Mouse (Mus musculus) CD4-positive naive resting alpha-beta T cell, adult 57 days (primary cell): Measurements from ENCODE around the gene Gm11554. TPM values are rescaled to one million over a fixed set of nuclear protein-coding genes. Genes with fewer than 3 reads are reported as not detected.

Experiments used
- total RNA-seq: library from RNA; stranded (reverse); gene quantifications from one replicate; pipeline ENCODE4 v1.2.4, GENCODE M21; 2023

Gene Gm11554
- not detected for total RNA-seq

DNA sequence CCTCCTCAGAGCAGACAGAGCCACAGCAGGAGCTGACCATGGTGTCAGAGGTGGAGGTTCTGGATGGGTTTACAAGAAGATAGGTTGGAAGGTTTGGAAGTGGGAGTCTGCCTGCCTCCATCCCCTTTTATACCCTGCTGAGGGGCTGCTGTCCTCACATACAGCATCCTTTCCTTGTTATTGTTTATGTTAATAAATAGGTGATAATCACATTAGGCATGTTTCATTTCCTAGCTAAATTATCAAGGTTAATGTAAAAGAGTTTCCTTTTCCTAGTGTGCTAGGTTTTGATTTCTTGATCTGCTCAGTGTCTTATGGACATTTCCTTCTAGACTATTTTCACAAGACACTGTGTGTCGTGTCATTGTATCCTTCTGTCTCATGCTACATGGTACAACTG lies at the start of gene Gm11554:
TSS of gene Gm11554 (minus strand) at position 101 of the 400 bp plus-strand sequence.

GRCm38 (mm10) chr11:99851508-99851907 lies 47.3 kb upstream of the Gm11554 start, which contains the start of gene Krtap4-16:
Gene Krtap4-16, minus strand, starts transcription at chr11:99851608.

GRCm38 (mm10) chr11:99837966-99838365 lies 33.7 kb upstream of the Gm11554 start, which contains the start of gene 2300003K06Rik:
Gene 2300003K06Rik, minus strand, starts transcription at chr11:99838066.

GRCm38 (mm10) chr11:99815566-99815965 lies 11.3 kb upstream of the Gm11554 start, which contains the start of gene Gm11564:
Gene Gm11564, minus strand, starts transcription at chr11:99815666.

GRCm38 (mm10) chr11:99809792-99810191 lies 5.5 kb upstream of the Gm11554 start, which contains the start of gene Krtap4-13:
Gene Krtap4-13, minus strand, starts transcription at chr11:99809892.

GRCm38 (mm10) chr11:99798832-99799231 lies 5.4 kb downstream of the Gm11554 start, which contains the start of gene Gm11569:
Gene Gm11569, minus strand, starts transcription at chr11:99798932.

GRCm38 (mm10) chr11:99793367-99793766 lies 10.9 kb downstream of the Gm11554 start, which contains the start of gene Gm11596:
Gene Gm11596, minus strand, starts transcription at chr11:99793467.

GRCm38 (mm10) chr11:99784900-99785299 lies 19.3 kb downstream of the Gm11554 start, which contains the start of gene Krtap4-9:
Gene Krtap4-9, plus strand, starts transcription at chr11:99785200.

GRCm38 (mm10) chr11:99780604-99781003 lies 23.6 kb downstream of the Gm11554 start, which contains the start of gene Krtap4-8:
Gene Krtap4-8, minus strand, starts transcription at chr11:99780704.

DNA sequence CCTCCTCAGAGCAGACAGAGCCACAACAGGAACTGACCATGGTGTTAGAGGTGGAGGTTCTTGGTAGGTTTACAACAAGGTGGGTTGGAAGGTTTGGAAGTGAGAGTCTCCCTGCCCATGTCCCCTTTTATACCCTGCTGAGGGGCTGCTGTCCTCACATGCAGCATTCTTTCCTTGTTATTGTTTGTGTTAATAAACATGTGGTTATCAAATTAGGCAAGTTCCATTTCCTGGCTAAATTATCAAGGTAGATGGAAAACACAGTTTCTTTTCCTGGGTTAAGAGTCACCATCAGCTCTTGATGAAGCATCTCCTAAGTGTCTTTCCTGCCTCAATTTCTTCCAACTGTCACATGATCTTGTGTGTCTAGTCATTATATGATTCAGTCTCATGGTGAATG lies 31.4 kb downstream of the Gm11554 start, which contains the start of gene Gm11595:
TSS of gene Gm11595 (minus strand) at position 101 of the 400 bp plus-strand sequence.

Other genes starting within 250 kb of the Gm11554 start
- not detected for gene Krtap3-2, start 247.6 kb downstream of the Gm11554 start, total RNA-seq
- not detected for gene Gm11939, start 245.0 kb downstream of the Gm11554 start, total RNA-seq
- gene Krtap3-1, start 237.8 kb downstream of the Gm11554 start, total RNA-seq: not detected
- not detected for gene Krtap1-5, start 223.4 kb downstream of the Gm11554 start, total RNA-seq
- gene Krtap1-4, start 220.8 kb downstream of the Gm11554 start, total RNA-seq: not detected
- gene Krtap1-3, start 213.1 kb downstream of the Gm11554 start, total RNA-seq: not detected
- not detected for gene Krtap9-3, start 206.3 kb downstream of the Gm11554 start, total RNA-seq
- not detected for gene Gm11938, start 201.1 kb downstream of the Gm11554 start, total RNA-seq
- gene Gm11937, start 194.3 kb downstream of the Gm11554 start, total RNA-seq: not detected
- not detected for gene Krtap2-4, start 189.6 kb downstream of the Gm11554 start, total RNA-seq
- not detected for gene Gm11562, start 184.0 kb downstream of the Gm11554 start, total RNA-seq
- not detected for gene Krtap4-1, start 176.2 kb downstream of the Gm11554 start, total RNA-seq
- not detected for gene Krtap4-2, start 169.4 kb downstream of the Gm11554 start, total RNA-seq
- not detected for gene Krtap4-7, start 160.4 kb downstream of the Gm11554 start, total RNA-seq
- gene Gm11555, start 154.2 kb downstream of the Gm11554 start, total RNA-seq: not detected
- not detected for gene Gm11563, start 145.5 kb downstream of the Gm11554 start, total RNA-seq
- gene Krtap4-6, start 138.5 kb downstream of the Gm11554 start, total RNA-seq: not detected
- gene Gm14190, start 113.7 kb downstream of the Gm11554 start, total RNA-seq: not detected
- not detected for gene Gm14180, start 70.2 kb downstream of the Gm11554 start, total RNA-seq
- not detected for gene Gm11595, start 31.5 kb downstream of the Gm11554 start, total RNA-seq
- not detected for gene Krtap4-8, start 23.7 kb downstream of the Gm11554 start, total RNA-seq
- not detected for gene Krtap4-9, start 19.2 kb downstream of the Gm11554 start, total RNA-seq
- gene Gm11596, start 11.0 kb downstream of the Gm11554 start, total RNA-seq: not detected
- not detected for gene Gm11569, start 5.5 kb downstream of the Gm11554 start, total RNA-seq
- not detected for gene Krtap4-13, start 5.4 kb upstream of the Gm11554 start, total RNA-seq
- gene Gm11564, start 11.2 kb upstream of the Gm11554 start, total RNA-seq: not detected
- gene 2300003K06Rik, start 33.6 kb upstream of the Gm11554 start, total RNA-seq: not detected
- not detected for gene Krtap4-16, start 47.2 kb upstream of the Gm11554 start, total RNA-seq
- gene Gm11568, start 53.5 kb upstream of the Gm11554 start, total RNA-seq: not detected
- not detected for gene Gm11559, start 60.0 kb upstream of the Gm11554 start, total RNA-seq
- not detected for gene Krtap9-1, start 68.9 kb upstream of the Gm11554 start, total RNA-seq
- not detected for gene Gm11567, start 74.7 kb upstream of the Gm11554 start, total RNA-seq
- not detected for gene Krtap31-1, start 103.5 kb upstream of the Gm11554 start, total RNA-seq
- gene Gm11565, start 110.3 kb upstream of the Gm11554 start, total RNA-seq: not detected
- not detected for gene Krtap31-2, start 131.8 kb upstream of the Gm11554 start, total RNA-seq
- not detected for gene Krtap9-5, start 144.0 kb upstream of the Gm11554 start, total RNA-seq
- not detected for gene Krtap29-1, start 174.6 kb upstream of the Gm11554 start, total RNA-seq
- gene Krtap16-1, start 182.2 kb upstream of the Gm11554 start, total RNA-seq: not detected
- not detected for gene Krtap17-1, start 189.5 kb upstream of the Gm11554 start, total RNA-seq
- gene Krt33a, start 211.8 kb upstream of the Gm11554 start, total RNA-seq: not detected
- gene Krt33b, start 225.4 kb upstream of the Gm11554 start, total RNA-seq: not detected
- not detected for gene Krt34, start 237.1 kb upstream of the Gm11554 start, total RNA-seq
- gene Krt31, start 246.1 kb upstream of the Gm11554 start, total RNA-seq: not detected